Mouse (Mus musculus): ENCODE data around the gene Slc24a2.

Slc24a2 gene

DNA sequence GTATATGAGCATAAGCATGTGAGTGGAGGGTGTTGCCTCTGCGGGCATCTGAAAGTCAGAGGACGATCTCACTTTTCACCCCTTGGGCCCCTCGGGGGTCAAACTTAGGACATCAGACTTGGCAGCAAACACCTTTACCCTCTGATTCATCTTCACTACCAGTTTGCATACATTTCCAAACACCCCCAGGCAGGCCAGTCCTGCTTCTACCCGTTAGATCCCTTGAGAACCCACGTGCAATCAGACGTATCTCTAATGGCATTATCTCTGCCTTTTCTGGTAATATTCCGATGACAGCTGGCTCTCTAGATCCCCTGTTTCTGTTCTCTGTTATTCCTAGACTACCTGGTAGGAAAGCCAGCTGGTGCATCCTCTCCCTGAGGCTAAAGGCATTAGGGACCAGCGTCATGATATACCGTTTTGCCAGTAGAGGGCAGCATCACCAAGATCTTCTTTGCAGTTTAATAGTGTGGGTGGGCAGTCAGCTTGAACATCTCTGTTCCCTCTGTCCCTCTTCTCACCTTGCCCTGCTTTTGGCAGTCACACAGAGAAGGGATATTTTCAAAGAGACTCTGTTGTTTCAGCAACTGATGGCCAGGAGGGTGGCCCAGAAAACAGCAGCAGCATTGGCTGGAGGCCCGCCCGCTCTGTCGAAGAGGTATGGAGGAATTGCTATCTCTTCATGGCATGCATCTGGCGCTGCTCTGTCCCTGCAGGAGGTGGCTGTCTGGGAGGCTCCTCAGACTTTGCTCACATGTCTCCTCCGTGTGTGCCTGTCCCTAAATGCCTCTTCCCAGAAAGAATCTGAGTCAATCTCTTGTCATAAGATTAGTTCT is 272.5 kb downstream of the Slc24a2 start:
- DNase-seq (ENCODE audit: low read depth, low spot score) = peak; percentile 87

DNA sequence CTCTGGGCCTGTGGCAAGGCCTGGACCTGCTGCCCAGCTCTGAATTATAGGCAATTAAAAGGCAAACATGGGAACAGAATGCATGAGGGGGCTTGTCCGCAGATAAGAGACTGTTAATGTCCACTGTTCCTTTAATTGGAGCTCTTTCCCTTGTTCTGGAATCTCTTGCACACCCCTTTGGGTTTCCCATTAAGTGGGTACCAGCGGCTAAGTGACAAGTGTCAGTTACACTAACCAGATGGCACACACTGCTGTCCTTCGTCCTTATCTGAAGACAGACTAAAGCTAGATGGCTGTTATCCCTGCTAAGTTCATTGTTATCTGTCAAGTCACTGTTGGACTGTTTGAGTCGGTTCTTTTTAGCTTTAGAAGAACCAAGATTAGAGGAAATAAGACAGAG is 274.8 kb downstream of the Slc24a2 start:
- DNase-seq (ENCODE audit: low read depth, low spot score) = no peak

DNA sequence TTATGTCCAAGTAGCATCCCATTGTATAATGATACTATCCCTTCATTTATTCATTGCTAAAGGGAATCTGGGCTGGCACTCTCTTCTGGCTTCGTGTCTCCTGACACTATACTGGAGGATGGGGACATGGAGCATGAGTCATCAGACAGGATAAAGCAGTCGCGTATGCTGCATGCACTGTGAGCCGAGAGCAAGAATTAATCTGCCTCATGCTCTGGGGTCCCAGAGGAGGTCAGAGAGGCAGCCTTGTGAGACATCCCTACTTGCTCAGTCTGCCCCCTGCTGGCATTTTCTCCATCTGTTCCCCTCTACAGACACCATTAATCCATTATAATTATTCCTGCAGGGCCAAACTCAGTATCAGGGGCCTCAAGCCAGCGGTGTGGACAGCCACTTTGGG is 276.8 kb downstream of the Slc24a2 start:
- DNase-seq (ENCODE audit: low read depth, low spot score) = peak; percentile 69

DNA sequence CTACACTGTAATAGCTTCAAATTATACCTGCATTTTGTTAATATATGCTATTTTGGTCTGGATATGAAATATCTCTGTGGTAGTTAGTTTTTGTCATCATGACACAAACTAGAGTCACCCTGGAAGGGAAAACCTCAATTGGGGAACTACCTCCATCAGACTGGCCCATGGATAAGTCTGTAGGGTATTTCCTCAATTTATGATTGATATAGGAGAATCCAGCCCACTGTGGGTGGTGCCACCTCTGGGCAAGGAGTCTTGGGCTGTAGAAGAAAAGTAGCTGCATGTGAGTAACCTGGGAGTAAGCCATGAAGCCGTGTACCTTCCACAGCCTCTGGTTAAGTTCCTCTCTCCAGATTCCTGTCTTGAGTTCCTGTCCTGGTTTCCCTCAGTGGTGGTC is 281.5 kb downstream of the Slc24a2 start:
- no peak for DNase-seq (ENCODE audit: low read depth, low spot score)

GRCm38 (mm10) chr4:86943296-86943695 is 287.0 kb downstream of the Slc24a2 start:
- no peak for DNase-seq (ENCODE audit: low read depth, low spot score)

DNA sequence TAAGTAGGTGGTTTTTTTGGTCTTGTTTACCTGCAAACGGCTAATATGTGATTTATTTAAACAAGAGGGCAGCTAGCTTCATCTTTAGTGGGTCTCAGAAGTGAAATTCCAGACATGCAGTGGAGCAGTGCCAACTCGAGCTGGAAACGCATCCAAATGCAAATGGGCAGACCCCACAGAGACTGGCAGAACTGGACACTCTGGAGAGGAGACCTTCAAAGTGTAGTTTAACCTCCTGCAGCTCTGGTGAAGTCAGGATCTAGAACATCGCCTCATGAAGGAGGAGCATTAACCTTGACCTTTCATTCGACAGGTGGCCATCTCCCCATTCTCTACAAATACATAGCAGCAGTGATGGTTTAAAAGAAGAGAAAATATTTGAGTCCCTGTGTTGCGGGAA is 287.6 kb downstream of the Slc24a2 start:
- DNase-seq (ENCODE audit: low read depth, low spot score) = no peak

DNA sequence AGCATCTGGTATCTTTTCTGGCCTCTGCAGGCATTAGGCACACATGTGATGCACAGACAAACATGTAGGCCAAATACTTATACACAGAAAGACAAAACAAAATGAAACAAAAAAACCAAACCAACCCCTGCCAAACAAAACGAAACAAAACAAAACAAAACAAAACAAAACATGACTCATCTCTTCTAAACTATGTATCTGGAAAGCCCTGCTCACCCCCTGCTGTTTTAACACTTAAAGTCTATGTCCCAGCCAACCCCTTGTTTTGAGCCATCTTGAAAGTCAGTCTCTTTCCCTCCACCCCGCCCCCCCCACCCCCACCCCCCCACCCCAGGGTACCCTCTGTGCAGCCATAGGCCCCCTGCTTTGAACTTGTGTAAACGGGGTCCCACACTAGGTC is 293.6 kb downstream of the Slc24a2 start:
- no peak for DNase-seq (ENCODE audit: low read depth, low spot score)

DNA sequence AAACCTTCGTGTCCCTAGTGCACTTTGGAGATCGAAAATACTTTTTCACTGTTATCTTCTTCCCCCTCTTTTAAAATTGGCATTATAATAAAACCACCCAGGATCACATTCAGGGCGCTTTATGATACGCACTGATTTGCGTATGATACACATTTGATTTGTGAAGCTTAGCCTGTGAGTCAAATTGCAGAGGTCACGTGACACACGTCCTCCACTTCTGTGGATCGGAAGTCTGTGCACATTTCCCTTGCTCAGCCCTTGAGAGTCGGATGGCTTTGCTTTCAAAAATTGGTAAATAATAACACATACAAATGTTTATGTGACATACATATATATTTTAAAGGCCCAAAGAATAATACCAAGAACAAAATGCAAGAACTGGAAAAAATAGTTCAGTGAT is 294.1 kb downstream of the Slc24a2 start:
- no peak for DNase-seq (ENCODE audit: low read depth, low spot score)
